Mouse (Mus musculus) heart, postnatal 0 days (tissue): ENCODE measurements around the gene Wdr5. TPM values are rescaled to one million over a fixed set of nuclear protein-coding genes. Genes with fewer than 3 reads are reported as not detected.

Source experiments
- ATAC-seq: fragments of 200-750 bp; cut with Nextera tagmentation; 2 replicates; pipeline ENCODE4 v1.8.0; 2017; ENCODE audit warnings: low read depth, moderate number of reproducible peaks, moderate library complexity; ENCODE audit not compliant: insufficient read depth
- DNase-seq: peaks from one replicate; pipeline ENCODE4 v3.0.0-alpha.2; 2016; ENCODE audit warnings: low spot score
- H3K27ac ChIP-seq: fragments of 300-500 bp; sonication (generic); 2 replicates; pipeline ENCODE4 v1.5.1; 2014; ENCODE audit warnings: low read depth, mild to moderate bottlenecking
- H3K27me3 ChIP-seq: fragments of 300-500 bp; sonication (generic); 2 replicates; pipeline ENCODE4 v1.6.1; 2014; ENCODE audit warnings: low read length, mixed read lengths; ENCODE audit not compliant: control insufficient read depth, insufficient read depth
- H3K36me3 ChIP-seq: fragments of 300-500 bp; sonication (generic); replicated peaks from 2 replicates; pipeline ENCODE4 v1.6.1; 2014; ENCODE audit warnings: low read length, mixed read lengths; ENCODE audit not compliant: control insufficient read depth, insufficient read depth
- H3K4me1 ChIP-seq: fragments of 300-500 bp; sonication (generic); 2 replicates; pipeline ENCODE4 v1.6.1; 2014; ENCODE audit warnings: antibody characterized with exemption; ENCODE audit not compliant: control insufficient read depth, insufficient read depth
- H3K4me2 ChIP-seq: fragments of 300-500 bp; sonication (generic); 2 replicates; pipeline ENCODE4 v1.6.1; 2014; ENCODE audit warnings: low read depth, mild to moderate bottlenecking, low read length, moderate library complexity
- H3K4me3 ChIP-seq: fragments of 300-500 bp; sonication (generic); 2 replicates; pipeline ENCODE4 v1.5.1; 2014; ENCODE audit warnings: low read depth, low read length
- H3K9ac ChIP-seq: fragments of 300-500 bp; sonication (generic); replicated peaks from 2 replicates; pipeline ENCODE4 v1.6.1; 2014; ENCODE audit warnings: low read depth, low read length, mixed read lengths
- H3K9me3 ChIP-seq: fragments of 300-500 bp; sonication (generic); replicated peaks from 2 replicates; pipeline ENCODE4 v1.6.1; 2016; ENCODE audit warnings: low read length; ENCODE audit not compliant: control insufficient read depth
- CTCF ChIP-seq: IDR thresholded peaks from 2 replicates; pipeline ENCODE4 v1.5.1; 2016; ENCODE audit warnings: antibody characterized with exemption, control low read depth, low read depth
- EP300 ChIP-seq: IDR thresholded peaks from 2 replicates; pipeline ENCODE4 v1.6.1; 2016; ENCODE audit warnings: antibody characterized with exemption, low read depth
- WGBS: fragments of 180-500 bp; shearing (Covaris S2); extraction: QIAGEN DNeasy Blood & Tissue Kit; methylation state at CpG from one replicate; pipeline ENCODE4 v1.1.7; 2014; 5-methylcytosine and 5-hydroxymethylcytosine counted together
- polyA plus RNA-seq: library from polyadenylated mRNA; unstranded; fragments of >200 nt; fragmentation: Nextera tagmentation; extraction: Ambion mirVana; gene quantifications from 2 replicates; pipeline ENCODE4 v1.2.1, GENCODE M21; 2015
- total RNA-seq: library from RNA; depleted of rRNA; stranded (reverse); fragments of >200 nt; gene quantifications from 2 replicates; pipeline ENCODE4 v1.2.3, GENCODE M21; 2014; ENCODE audit warnings: low replicate concordance

Gene Wdr5
- total and polyA plus RNA-seq, 2 experiments from 2014 or later: 17.8 to 21.8 TPM

DNA sequence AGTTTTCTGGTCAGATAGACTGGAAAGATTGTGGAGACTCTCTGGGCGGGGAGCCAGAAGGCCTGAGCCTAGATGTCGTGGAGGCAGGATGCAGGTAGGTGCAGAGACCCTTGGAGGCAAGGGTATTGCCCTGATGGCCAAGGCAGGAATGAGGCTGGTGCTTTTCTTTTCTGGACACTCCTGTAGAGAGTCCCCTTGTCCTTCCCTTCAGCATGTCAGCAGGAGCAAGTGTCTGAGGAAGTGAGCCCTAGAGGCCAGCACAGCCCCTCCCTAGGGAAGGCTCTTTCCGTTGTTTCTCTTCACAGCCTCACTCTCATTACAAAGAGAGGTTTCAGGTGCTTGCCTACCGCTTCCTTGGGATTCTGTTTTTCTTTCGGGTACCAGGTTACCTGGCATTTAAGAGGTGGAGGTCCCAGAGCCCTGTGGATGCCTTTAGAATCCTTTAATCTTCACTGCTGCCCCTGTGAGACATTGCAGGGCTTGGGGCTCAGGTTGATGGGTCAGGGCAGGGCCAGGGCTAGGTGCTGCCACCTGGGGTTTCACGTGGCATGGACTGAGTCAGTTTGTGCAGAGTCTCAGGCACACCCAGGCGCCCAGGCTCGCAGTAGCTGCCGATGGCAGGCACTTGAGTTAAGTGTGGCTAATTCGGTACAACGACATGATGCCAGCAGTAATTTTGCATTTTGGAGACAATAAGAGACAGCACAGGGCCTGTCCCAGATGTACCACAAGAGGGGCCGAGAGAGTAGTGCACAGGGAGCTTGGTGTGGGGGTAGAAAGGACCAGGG, 50.6 kb downstream of the Wdr5 start:
- TF ChIP-seq CTCF: peak; percentile 23
- no peak for TF ChIP-seq EP300
- DNase-seq (peak; percentile 42), ATAC-seq (peak; percentile 71)
- H3K27ac ChIP-seq: no peak overlapping the region
- no peak overlapping the region for H3K4me2 ChIP-seq
- H3K27me3 ChIP-seq: peaks cover 6% of the 10 kb centered on the region; the same call in 1 of the 2 replicates
- 38% methylated on average over 12 of the region's 12 CpGs for WGBS
- no peak overlapping the region for H3K4me3 ChIP-seq
- no peaks in the 10 kb centered on the region for H3K9me3 ChIP-seq
- H3K9ac ChIP-seq: no peak overlapping the region
- H3K4me1 ChIP-seq: peaks cover 18% of the 10 kb centered on the region
- no peaks in the 10 kb centered on the region for H3K36me3 ChIP-seq

DNA sequence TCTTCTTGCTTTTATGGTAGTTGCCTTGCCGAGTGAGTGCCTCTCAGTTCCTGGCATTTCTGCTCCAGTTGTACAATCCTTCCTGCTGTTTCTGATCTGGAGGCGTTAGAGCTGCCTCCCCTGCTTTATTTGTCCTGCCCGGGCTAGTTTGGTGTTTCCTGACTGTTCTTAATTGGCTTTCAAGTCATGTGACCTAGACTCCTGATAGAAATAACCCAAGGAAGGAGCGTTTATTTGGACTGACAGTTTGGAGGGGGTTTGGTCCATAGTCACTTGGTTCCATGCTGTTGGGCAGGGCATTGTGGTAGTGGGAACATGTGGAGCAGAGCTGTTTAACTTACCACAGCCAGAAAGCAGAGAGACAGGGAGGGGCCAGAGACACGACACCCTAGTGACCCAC, 55.9 kb downstream of the Wdr5 start:
- Histone ChIP-seq H3K4me3 (no peak overlapping the region), H3K4me1 (peaks cover 16% of the 10 kb centered on the region), H3K36me3 (no peaks in the 10 kb centered on the region), H3K9me3 (no peaks in the 10 kb centered on the region), H3K27ac (no peak overlapping the region), H3K27me3 (peaks cover 6% of the 10 kb centered on the region; the same call in 1 of the 2 replicates), H3K9ac (no peak overlapping the region), H3K4me2 (no peak overlapping the region)
- TF ChIP-seq CTCF: no peak
- TF ChIP-seq EP300: no peak
- ATAC-seq (no peak), DNase-seq (no peak)
- WGBS: 64% methylated on average over 5 of the region's 5 CpGs

- Histone ChIP-seq H3K27me3 (peaks cover 4% of the 10 kb centered on the region; the same call in 1 of the 2 replicates), H3K9me3 (no peaks in the 10 kb centered on the region), H3K4me3 (no peak overlapping the region), H3K36me3 (no peaks in the 10 kb centered on the region), H3K9ac (no peak overlapping the region), H3K4me2 (0 out of 2 replicates have a peak overlapping the region, but pooled peaks have one; percentile 23), H3K4me1 (peaks cover 11% of the 10 kb centered on the region), H3K27ac (peak overlapping the region; percentile 72)
- peak; percentile 47 for ATAC-seq
- no peak for TF ChIP-seq CTCF
- TF ChIP-seq EP300: no peak
- 52% methylated on average over 8 of the region's 8 CpGs for WGBS
- peak; percentile 30 for DNase-seq
Measured at GRCm38 (mm10) chr2:27572261-27572793, 57.4 kb downstream of the Wdr5 start.

DNA sequence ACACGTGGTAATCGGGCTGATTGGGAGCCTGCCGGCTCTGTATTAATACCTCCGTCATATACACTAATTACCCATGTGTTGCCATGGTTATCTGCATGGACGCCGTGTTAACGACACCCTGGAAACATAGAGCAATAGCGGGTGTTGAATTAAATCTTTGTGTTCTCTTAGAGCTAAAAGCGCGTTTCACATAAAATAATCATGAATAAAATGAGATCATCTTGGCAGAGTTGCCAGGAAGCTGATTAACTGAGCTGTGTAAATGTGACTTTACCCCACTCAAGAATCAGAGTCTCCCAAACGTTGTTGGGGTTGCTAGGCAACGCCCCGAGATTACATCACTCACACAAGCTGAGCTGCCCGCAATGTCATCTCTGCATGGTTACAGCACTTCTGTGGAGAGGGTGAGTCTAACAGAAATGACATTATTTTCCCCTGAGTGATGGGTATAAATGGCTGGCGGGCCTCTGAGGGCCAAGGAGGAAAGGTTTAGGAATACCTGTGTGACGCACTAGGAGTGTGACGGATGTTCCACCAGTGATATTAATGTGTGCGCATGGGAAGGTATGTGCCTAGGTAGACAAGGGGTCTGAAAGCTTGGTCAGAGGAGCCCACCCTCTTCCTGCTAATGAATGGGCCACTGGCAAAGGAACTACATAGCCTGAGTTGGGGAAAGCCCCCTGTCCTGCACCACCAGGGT, 58.1 kb downstream of the Wdr5 start:
- Histone ChIP-seq H3K4me3 (no peak overlapping the region), H3K4me2 (peak overlapping the region; percentile 23; the same call in 1 of the 2 replicates), H3K9me3 (no peaks in the 10 kb centered on the region), H3K4me1 (peaks cover 11% of the 10 kb centered on the region), H3K9ac (no peak overlapping the region), H3K36me3 (no peaks in the 10 kb centered on the region), H3K27me3 (no peaks in the 10 kb centered on the region), H3K27ac (peak overlapping the region; percentile 72)
- ATAC-seq: peak; percentile 84
- peak; percentile 84 for DNase-seq
- TF ChIP-seq CTCF: no peak
- no peak for TF ChIP-seq EP300
- 33% methylated on average over 18 of the region's 18 CpGs for WGBS

DNA sequence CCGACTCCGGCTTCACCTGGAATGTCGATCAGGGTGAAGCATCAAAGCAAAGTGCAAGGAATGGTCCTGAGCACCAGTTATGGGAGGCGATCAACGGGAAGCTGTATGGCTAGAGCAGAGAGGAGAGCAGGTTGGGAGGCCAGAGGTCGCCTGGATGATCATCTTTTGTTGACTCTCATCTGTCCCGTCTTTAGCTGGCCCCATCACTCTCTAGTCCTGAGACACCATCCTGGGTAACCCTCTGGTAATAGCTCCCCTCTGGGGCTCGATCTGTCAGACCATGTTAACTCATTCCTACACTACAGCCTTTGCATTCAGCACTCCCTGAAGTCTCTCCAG, 58.6 kb downstream of the Wdr5 start:
- H3K9ac ChIP-seq: no peak overlapping the region
- DNase-seq (no peak), ATAC-seq (no peak)
- no peaks in the 10 kb centered on the region for H3K9me3 ChIP-seq
- 81% methylated on average over 8 of the region's 8 CpGs for WGBS
- TF ChIP-seq CTCF (no peak), EP300 (no peak)
- H3K36me3 ChIP-seq: no peaks in the 10 kb centered on the region
- H3K27me3 ChIP-seq: no peaks in the 10 kb centered on the region
- no peak overlapping the region for H3K4me3 ChIP-seq
- H3K4me2 ChIP-seq: no peak overlapping the region
- peaks cover 11% of the 10 kb centered on the region for H3K4me1 ChIP-seq
- no peak overlapping the region for H3K27ac ChIP-seq
